Mouse (Mus musculus) regulatory T cell (primary cell): Measurements from ENCODE around the gene Ldah.

ENCODE experiments used
- in situ Hi-C: fragments of 300-600 bp; cut with MboI, MseI; formaldehyde crosslinking; loops from one replicate; pipeline ENCODE4 v1.15.1; 2025; ENCODE audit warnings: high pct_unique_total_duplicates

Gene Ldah

GRCm38 (mm10) chr12:8312266-8312665 is 104.4 kb downstream of the Ldah start:
- in situ Hi-C loops: no loop called here

- in situ Hi-C loops: no loop called here
Observed at GRCm38 (mm10) chr12:8313270-8313771, 105.4 kb downstream of the Ldah start, which contains the start of gene Hs1bp3. TSS of gene Hs1bp3 (plus strand) at chr12:8313432.

- in situ Hi-C loops: no loop called here
Observed at GRCm38 (mm10) chr12:8313773-8314172, 105.9 kb downstream of the Ldah start.

- in situ Hi-C loops: no loop called here
Observed at GRCm38 (mm10) chr12:8316541-8316940, 108.6 kb downstream of the Ldah start.

- in situ Hi-C loops: loop anchor here (5.0 kb wide), 2 partner anchors 102 to 182 kb away; partner anchors contain the start of gene Rhob
Observed at GRCm38 (mm10) chr12:8320084-8320713, 112.3 kb downstream of the Ldah start.

GRCm38 (mm10) chr12:8321506-8321905 is 113.6 kb downstream of the Ldah start:
- in situ Hi-C loops: loop anchor here (5.0 kb wide), 2 partner anchors 101 to 181 kb away; partner anchors contain the start of gene Rhob

GRCm38 (mm10) chr12:8324086-8324485 is 116.2 kb downstream of the Ldah start:
- in situ Hi-C loops: loop anchor here (5.0 kb wide), 2 partner anchors 98 to 178 kb away; partner anchors contain the start of gene Rhob

GRCm38 (mm10) chr12:8325245-8325942 is 117.5 kb downstream of the Ldah start:
- in situ Hi-C loops: no loop called here

- in situ Hi-C loops: no loop called here
Observed at GRCm38 (mm10) chr12:8325943-8326522, 118.1 kb downstream of the Ldah start.

- in situ Hi-C loops: no loop called here
Observed at GRCm38 (mm10) chr12:8326825-8327674, 119.1 kb downstream of the Ldah start.

GRCm38 (mm10) chr12:8327675-8328053 is 119.8 kb downstream of the Ldah start:
- in situ Hi-C loops: no loop called here

GRCm38 (mm10) chr12:8329236-8329635 is 121.3 kb downstream of the Ldah start:
- in situ Hi-C loops: no loop called here

GRCm38 (mm10) chr12:8331489-8332173 is 123.7 kb downstream of the Ldah start:
- in situ Hi-C loops: no loop called here

GRCm38 (mm10) chr12:8332174-8332542 is 124.3 kb downstream of the Ldah start:
- in situ Hi-C loops: no loop called here

GRCm38 (mm10) chr12:8333617-8334016 is 125.7 kb downstream of the Ldah start:
- in situ Hi-C loops: no loop called here

- in situ Hi-C loops: no loop called here
Observed at GRCm38 (mm10) chr12:8334261-8334660, 126.4 kb downstream of the Ldah start.
